Mouse (Mus musculus) lung, postnatal 0 days (tissue): Measurements from ENCODE around the gene Ciart.
"Not testable (repeated sequence)": the region's sequence is repeated elsewhere in the genome, so short reads cannot be mapped to it uniquely, and the experiment has no call there.

ENCODE experiments used
- CTCF ChIP-seq: IDR thresholded peaks from 2 replicates; pipeline ENCODE4 v1.5.1; 2016; ENCODE audit warnings: antibody characterized with exemption, mild to moderate bottlenecking
- EP300 ChIP-seq: IDR thresholded peaks from 2 replicates; pipeline ENCODE4 v1.6.1; 2016; ENCODE audit warnings: antibody characterized with exemption, mild to moderate bottlenecking, control low read depth

- TF ChIP-seq CTCF, EP300: not testable (repeated sequence)
Measured at GRCm38 (mm10) chr3:95920532-95920931, 38.5 kb upstream of the Ciart start.
